Mouse (Mus musculus) kidney, adult 2 months (tissue): ENCODE measurements around the gene Cmas. TPM values are rescaled to one million over a fixed set of nuclear protein-coding genes. Genes with fewer than 3 reads are reported as not detected.
A peak's percentile ranks its signal among the peaks of the same experiment; 100 is the strongest.

Experiments
- DNase-seq: peaks from one replicate; pipeline ENCODE4 v3.0.0; 2021
- H3K27ac ChIP-seq: fragments of 200-500 bp; 2 replicates; pipeline ENCODE4 v1.5.1; 2012; ENCODE audit warnings: low read depth, low read length, control low read depth, inconsistent platforms; ENCODE audit not compliant: insufficient read depth
- H3K27me3 ChIP-seq: fragments of 200-500 bp; replicated peaks from 2 replicates; pipeline ENCODE4 v1.6.1; 2012; ENCODE audit warnings: mild to moderate bottlenecking, moderate library complexity, low read length, inconsistent platforms; ENCODE audit not compliant: control insufficient read depth, insufficient read depth
- H3K36me3 ChIP-seq: fragments of 200-500 bp; 2 replicates; pipeline ENCODE4 v1.6.1; 2012; ENCODE audit warnings: mild to moderate bottlenecking, moderate library complexity, low read length, inconsistent platforms; ENCODE audit not compliant: control insufficient read depth, insufficient read depth
- H3K4me1 ChIP-seq: fragments of 200-500 bp; 2 replicates; pipeline ENCODE4 v1.6.1; 2011; ENCODE audit warnings: low read length; ENCODE audit not compliant: control insufficient read depth, insufficient read depth
- H3K4me3 ChIP-seq: fragments of 200-500 bp; 2 replicates; pipeline ENCODE4 v1.5.1; 2011; ENCODE audit warnings: mild to moderate bottlenecking, low read depth, low read length, control low read depth; ENCODE audit not compliant: insufficient read depth
- CTCF ChIP-seq: fragments of 200-500 bp; conservative IDR thresholded peaks from 2 replicates; pipeline ENCODE4 v1.5.1; 2011; ENCODE audit warnings: low read depth, mild to moderate bottlenecking, control low read depth, low read length, moderate library complexity, mixed read lengths; ENCODE audit not compliant: insufficient read depth, insufficient read length
- POLR2A ChIP-seq: fragments of 200-500 bp; IDR thresholded peaks from one replicate; pipeline ENCODE4 v1.6.1; 2011; ENCODE audit warnings: low read depth, low read length, control low read depth
- WGBS: fragments of 180-500 bp; shearing (Covaris S2); methylation state at CpG from one replicate; pipeline ENCODE4 v1.1.7; 2018; 5-methylcytosine and 5-hydroxymethylcytosine counted together
- polyA plus RNA-seq: library from polyadenylated mRNA; depleted of rRNA; stranded (reverse); fragments of >200 nt; gene quantifications from 2 replicates; pipeline ENCODE4 v1.2.3, GENCODE M21; 2012

Gene Cmas
- polyA plus RNA-seq, 1 experiment: 16.5 TPM

DNA sequence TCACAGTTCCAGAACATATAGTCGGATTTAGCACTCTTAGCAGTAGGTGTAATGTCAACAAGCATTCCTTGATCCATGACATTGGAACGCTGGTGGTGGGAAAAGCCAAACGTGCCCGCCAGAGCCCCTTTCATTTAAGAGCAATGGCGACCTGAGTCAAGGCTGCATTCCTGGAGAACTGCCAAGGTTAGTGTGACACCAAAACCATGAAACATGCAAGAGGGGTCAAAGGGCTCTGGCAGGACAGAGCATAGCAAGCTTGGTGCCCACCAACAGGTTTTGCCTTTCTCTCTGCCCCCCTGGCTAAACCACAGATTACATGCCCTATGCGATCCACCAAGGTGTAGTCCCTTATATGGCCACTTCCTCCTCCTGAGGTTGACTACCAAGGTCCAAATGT lies 17.8 kb upstream of the Cmas start:
- H3K27me3 ChIP-seq: no peaks in the 10 kb centered on the region
- DNase-seq: no peak
- 64% methylated on average over 6 of the region's 6 CpGs for WGBS
- no peak overlapping the region for H3K4me3 ChIP-seq
- TF ChIP-seq POLR2A (no peak), CTCF (no peak)
- H3K4me1 ChIP-seq: peaks cover 12% of the 10 kb centered on the region; the same call in 1 of the 2 replicates
- H3K36me3 ChIP-seq: no peaks in the 10 kb centered on the region
- H3K27ac ChIP-seq: no peak overlapping the region

DNA sequence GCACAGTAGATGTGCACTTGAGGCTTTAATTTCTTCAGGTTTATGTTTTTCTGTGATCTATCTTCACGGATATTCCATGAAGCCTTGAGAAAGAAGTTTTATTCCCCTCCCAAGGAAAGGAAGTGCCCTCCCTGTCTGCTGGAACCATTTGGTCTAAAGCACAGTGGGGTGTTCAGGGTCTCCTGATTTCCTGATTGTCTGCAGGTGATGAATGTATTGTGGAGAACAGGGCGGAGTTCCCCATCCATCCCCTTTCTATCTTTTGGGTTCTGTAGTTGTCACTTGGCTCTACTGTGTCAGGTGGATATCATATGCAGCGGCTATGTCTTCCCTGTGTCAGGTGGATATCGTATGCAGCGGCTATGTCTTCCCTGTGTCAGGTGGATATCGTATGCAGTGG lies 14.7 kb upstream of the Cmas start:
- TF ChIP-seq POLR2A (no peak), CTCF (no peak)
- H3K27me3 ChIP-seq: no peaks in the 10 kb centered on the region
- WGBS: 81% methylated on average over 6 of the region's 6 CpGs
- H3K36me3 ChIP-seq: no peaks in the 10 kb centered on the region
- no peak overlapping the region for H3K27ac ChIP-seq
- H3K4me3 ChIP-seq: no peak overlapping the region
- no peak for DNase-seq
- peaks cover 12% of the 10 kb centered on the region; the same call in 1 of the 2 replicates for H3K4me1 ChIP-seq

GRCm38 (mm10) chr6:142743193-142743592 lies 13.3 kb upstream of the Cmas start:
- no peak overlapping the region for H3K4me3 ChIP-seq
- H3K36me3 ChIP-seq: no peaks in the 10 kb centered on the region
- peaks cover 4% of the 10 kb centered on the region; the same call in 1 of the 2 replicates for H3K4me1 ChIP-seq
- WGBS: 68% methylated on average over 4 of the region's 4 CpGs
- TF ChIP-seq CTCF (no peak), POLR2A (no peak)
- no peak for DNase-seq
- H3K27me3 ChIP-seq: no peaks in the 10 kb centered on the region
- H3K27ac ChIP-seq: no peak overlapping the region

DNA sequence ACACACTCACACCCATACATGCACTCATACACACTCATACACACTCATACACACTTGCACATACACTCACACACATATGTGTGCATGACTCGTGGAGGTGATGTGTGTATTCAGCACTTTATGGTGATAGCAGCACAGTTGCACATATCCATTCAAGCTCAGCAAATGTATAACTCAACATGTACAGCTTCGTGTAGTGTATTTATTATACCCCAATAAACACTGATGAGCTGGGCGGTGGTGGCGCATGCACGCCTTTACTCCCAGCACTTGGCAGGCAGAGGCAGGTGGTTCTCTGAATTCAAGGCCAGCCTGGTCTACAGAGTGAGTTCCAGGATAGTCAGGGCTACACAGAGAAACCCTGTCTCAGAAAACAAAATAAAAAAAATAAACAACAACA lies 11.0 kb upstream of the Cmas start:
- Histone ChIP-seq H3K27ac (no peak overlapping the region), H3K27me3 (no peaks in the 10 kb centered on the region), H3K36me3 (no peaks in the 10 kb centered on the region), H3K4me1 (no peaks in the 10 kb centered on the region), H3K4me3 (no peak overlapping the region)
- no peak for DNase-seq
- TF ChIP-seq CTCF (no peak), POLR2A (no peak)
- WGBS: 93% methylated on average over 5 of the region's 5 CpGs

DNA sequence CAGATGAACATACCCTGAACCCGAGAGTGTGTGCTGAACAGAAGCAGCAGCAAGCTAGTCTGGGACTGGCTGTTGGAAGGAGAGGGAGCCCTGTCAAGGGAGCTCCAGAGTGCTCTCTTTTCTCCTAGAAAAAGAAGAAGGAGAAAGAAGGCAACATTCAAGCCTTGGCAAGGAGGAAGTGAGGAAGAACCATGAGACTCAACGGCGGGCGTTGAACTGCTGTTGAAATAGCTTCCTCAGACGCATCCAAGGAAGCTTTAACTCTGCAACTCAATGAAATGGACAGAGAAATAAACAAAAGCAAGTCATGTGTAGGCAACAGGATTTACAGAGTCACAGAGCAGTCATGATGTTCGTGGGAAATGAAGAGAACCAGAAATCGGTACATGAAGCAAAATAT lies 9.7 kb upstream of the Cmas start:
- no peaks in the 10 kb centered on the region for H3K4me1 ChIP-seq
- no peaks in the 10 kb centered on the region for H3K27me3 ChIP-seq
- TF ChIP-seq CTCF: no peak
- TF ChIP-seq POLR2A: no peak
- no peak overlapping the region for H3K4me3 ChIP-seq
- 73% methylated on average over 7 of the region's 7 CpGs for WGBS
- H3K36me3 ChIP-seq: no peaks in the 10 kb centered on the region
- DNase-seq: no peak
- no peak overlapping the region for H3K27ac ChIP-seq

DNA sequence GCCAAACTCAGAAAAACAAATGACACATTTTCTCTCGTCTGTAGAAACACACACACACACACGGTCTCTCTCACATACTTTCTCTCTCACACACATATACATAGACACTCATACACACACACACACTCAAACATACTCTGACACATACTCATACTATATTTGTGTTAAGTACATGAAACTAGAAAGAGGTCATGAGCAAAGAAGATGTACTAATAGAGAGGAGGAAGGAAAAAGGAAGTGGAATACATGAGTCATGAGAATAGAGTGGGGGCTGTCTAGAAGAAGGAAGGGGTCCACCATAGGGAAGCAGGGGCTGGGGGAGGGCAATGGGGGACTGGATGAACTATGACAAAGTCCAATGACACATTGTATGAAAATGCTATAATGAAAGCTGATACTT lies 9.3 kb upstream of the Cmas start:
- no peak for TF ChIP-seq CTCF
- no peak for TF ChIP-seq POLR2A
- DNase-seq: no peak
- WGBS: 77% methylated on average over 2 of the region's 2 CpGs

DNA sequence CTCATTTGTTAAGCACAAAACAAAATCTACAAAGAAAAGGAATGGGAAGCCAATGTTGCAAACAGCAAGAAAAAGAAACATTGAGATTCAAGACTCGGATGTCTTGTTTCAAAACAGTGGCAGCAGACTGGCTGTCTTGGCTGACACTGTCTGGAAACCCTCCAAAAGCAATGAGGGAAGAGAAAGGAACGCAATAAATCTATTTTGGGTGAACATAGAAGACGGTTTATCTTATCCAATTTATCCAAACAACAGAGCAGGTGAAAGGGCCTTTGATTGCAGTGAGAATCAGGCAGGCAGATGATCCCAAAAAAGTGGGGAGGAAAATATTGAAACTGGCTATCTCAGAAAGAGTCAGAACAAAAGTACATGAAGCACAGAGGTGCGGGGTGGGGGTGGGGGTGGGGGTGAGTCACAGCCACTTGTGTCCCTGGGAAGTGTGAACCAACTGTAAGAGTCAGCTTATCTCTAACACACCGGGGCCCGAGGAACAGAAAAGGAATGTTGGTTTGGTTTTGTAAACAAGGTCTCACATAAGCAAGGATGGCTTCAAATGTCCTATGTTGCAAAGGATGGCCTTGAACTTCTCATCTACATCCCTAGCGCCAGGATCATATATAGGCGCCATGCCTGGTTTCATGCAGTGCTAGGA lies 8.3 kb upstream of the Cmas start:
- WGBS: 64% methylated on average over 8 of the region's 8 CpGs
- TF ChIP-seq CTCF (no peak), POLR2A (no peak)
- peak; percentile 19 for DNase-seq
- no peak overlapping the region for H3K4me3 ChIP-seq
- H3K27ac ChIP-seq: no peak overlapping the region
- H3K4me1 ChIP-seq: no peaks in the 10 kb centered on the region
- no peaks in the 10 kb centered on the region for H3K27me3 ChIP-seq
- no peaks in the 10 kb centered on the region for H3K36me3 ChIP-seq

More for the DNA sequence above, 9.3 kb upstream of the Cmas start:
- no peak overlapping the region for H3K27ac ChIP-seq
- H3K4me1 ChIP-seq: no peaks in the 10 kb centered on the region
- no peaks in the 10 kb centered on the region for H3K36me3 ChIP-seq
- no peaks in the 10 kb centered on the region for H3K27me3 ChIP-seq
- H3K4me3 ChIP-seq: no peak overlapping the region

DNA sequence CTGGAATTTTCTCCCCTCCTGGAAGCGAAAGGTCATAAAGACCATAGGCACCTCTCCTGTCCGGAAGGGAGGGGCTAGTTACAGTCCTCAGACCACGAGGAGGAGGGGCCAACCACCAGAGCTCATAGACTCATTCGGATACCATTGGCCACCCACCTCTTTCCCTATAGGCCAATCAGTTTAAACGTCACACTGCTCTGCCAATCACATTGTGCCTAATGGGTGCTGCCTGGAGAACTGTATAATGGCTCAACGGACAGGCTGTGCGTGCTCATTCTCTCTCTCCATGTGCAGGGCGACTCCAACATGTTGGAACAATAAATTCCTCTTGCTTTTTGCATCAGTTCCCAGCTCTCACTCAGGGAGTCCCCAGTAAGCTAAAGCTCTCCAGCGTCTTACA lies 5.1 kb upstream of the Cmas start:
- WGBS: 55% methylated on average over 9 of the region's 9 CpGs
- Histone ChIP-seq H3K27me3 (no peaks in the 10 kb centered on the region), H3K36me3 (no peaks in the 10 kb centered on the region), H3K27ac (no peak overlapping the region), H3K4me3 (no peak overlapping the region), H3K4me1 (no peaks in the 10 kb centered on the region; the same call in 1 of the 2 replicates)
- TF ChIP-seq POLR2A: no peak
- no peak for TF ChIP-seq CTCF
- no peak for DNase-seq
